Mouse (Mus musculus) neural tube, embryonic 13.5 days (tissue): ENCODE measurements at regions not wholly inside any gene's neighbourhood (a gene's known extent, or its start where the extent isn't known, plus 50 kb on each side); places are given as distances from the start of the nearest gene placed in this dataset.

Source experiments
- ATAC-seq: fragments of 200-750 bp; cut with Nextera tagmentation; 2 replicates; pipeline ENCODE4 v1.8.0; 2017; ENCODE audit warnings: low read depth, mild to moderate bottlenecking, moderate TSS enrichment, moderate library complexity
- H3K27ac ChIP-seq: fragments of 300-500 bp; sonication (generic); replicated peaks from 2 replicates; pipeline ENCODE4 v1.5.1; 2015; ENCODE audit warnings: moderate library complexity, mild to moderate bottlenecking, inconsistent platforms
- H3K27me3 ChIP-seq: fragments of 300-500 bp; sonication (generic); 2 replicates; pipeline ENCODE4 v1.6.1; 2015; ENCODE audit warnings: mild to moderate bottlenecking, inconsistent platforms
- H3K36me3 ChIP-seq: fragments of 300-500 bp; sonication (generic); 2 replicates; pipeline ENCODE4 v1.6.1; 2015; ENCODE audit warnings: mild to moderate bottlenecking, inconsistent platforms
- H3K4me1 ChIP-seq: fragments of 300-500 bp; sonication (generic); replicated peaks from 2 replicates; pipeline ENCODE4 v1.6.1; 2015; ENCODE audit warnings: inconsistent platforms
- H3K4me2 ChIP-seq: fragments of 300-500 bp; sonication (generic); 2 replicates; pipeline ENCODE4 v1.6.1; 2015; ENCODE audit warnings: inconsistent platforms, mild to moderate bottlenecking, moderate library complexity
- H3K4me3 ChIP-seq: fragments of 300-500 bp; sonication (generic); 2 replicates; pipeline ENCODE4 v1.5.1; 2015; ENCODE audit warnings: mild to moderate bottlenecking, inconsistent platforms
- H3K9ac ChIP-seq: fragments of 300-500 bp; sonication (generic); 2 replicates; pipeline ENCODE4 v1.6.1; 2015; ENCODE audit warnings: moderate library complexity, mild to moderate bottlenecking, inconsistent platforms
- H3K9me3 ChIP-seq: fragments of 300-500 bp; sonication (generic); 2 replicates; pipeline ENCODE4 v1.6.1; 2016; ENCODE audit warnings: inconsistent platforms
- WGBS: fragments of 180-500 bp; shearing (Covaris S2); methylation state at CpG from one replicate; pipeline ENCODE4 v1.1.7; 2015; 5-methylcytosine and 5-hydroxymethylcytosine counted together

GRCm38 (mm10) chr9:116231351-116232311 is 56.5 kb upstream of the Tgfbr2 start:
- Histone ChIP-seq H3K27ac (0 out of 2 replicates have a peak overlapping the region, but pooled peaks have one; percentile 6), H3K9ac (no peak overlapping the region), H3K4me2 (no peak overlapping the region), H3K4me3 (no peak overlapping the region), H3K9me3 (no peaks in the 10 kb centered on the region), H3K27me3 (no peaks in the 10 kb centered on the region), H3K4me1 (peaks cover 25% of the 10 kb centered on the region), H3K36me3 (no peaks in the 10 kb centered on the region)
- WGBS = 84% methylated on average over 16 of the region's 16 CpGs
- no peak for ATAC-seq

- no peak overlapping the region for H3K27ac ChIP-seq
- H3K4me3 ChIP-seq = no peak overlapping the region
- no peak overlapping the region for H3K9ac ChIP-seq
- peaks cover 25% of the 10 kb centered on the region for H3K4me1 ChIP-seq
- WGBS = 88% methylated on average over 7 of the region's 7 CpGs
- H3K27me3 ChIP-seq = no peaks in the 10 kb centered on the region
- H3K4me2 ChIP-seq = no peak overlapping the region
- H3K36me3 ChIP-seq = no peaks in the 10 kb centered on the region
- no peaks in the 10 kb centered on the region for H3K9me3 ChIP-seq
- no peak for ATAC-seq
Measured at GRCm38 (mm10) chr9:116230346-116230745, 55.2 kb upstream of the Tgfbr2 start.

- no peak for ATAC-seq
- Histone ChIP-seq H3K4me3 (no peak overlapping the region), H3K27ac (no peak overlapping the region), H3K4me2 (no peak overlapping the region), H3K4me1 (peaks cover 25% of the 10 kb centered on the region; the same call in 1 of the 2 replicates), H3K36me3 (no peaks in the 10 kb centered on the region), H3K9ac (no peak overlapping the region), H3K9me3 (no peaks in the 10 kb centered on the region), H3K27me3 (no peaks in the 10 kb centered on the region)
- 57% methylated on average over 9 of the region's 9 CpGs for WGBS
Measured at GRCm38 (mm10) chr9:116228443-116228842, 53.3 kb upstream of the Tgfbr2 start.

GRCm38 (mm10) chr9:116227738-116228137 is 52.6 kb upstream of the Tgfbr2 start:
- ATAC-seq = no peak
- H3K36me3 ChIP-seq = no peaks in the 10 kb centered on the region
- 80% methylated on average over 7 of the region's 7 CpGs for WGBS

More at GRCm38 (mm10) chr9:116227738-116228137, 52.6 kb upstream of the Tgfbr2 start:
- Histone ChIP-seq H3K4me2 (no peak overlapping the region), H3K4me1 (peaks cover 25% of the 10 kb centered on the region; the same call in 1 of the 2 replicates), H3K27ac (no peak overlapping the region), H3K4me3 (no peak overlapping the region), H3K27me3 (no peaks in the 10 kb centered on the region), H3K9ac (no peak overlapping the region), H3K9me3 (no peaks in the 10 kb centered on the region)
